Mouse (Mus musculus) forebrain, embryonic 10.5 days (tissue): Measurements from ENCODE around the gene Reg1. TPM values are rescaled to one million over a fixed set of nuclear protein-coding genes. Genes with fewer than 3 reads are reported as not detected.

Experiments used
- polyA plus RNA-seq: library from polyadenylated mRNA; unstranded; fragments of >200 nt; fragmentation: Nextera tagmentation; extraction: Ambion mirVana; gene quantifications from 2 replicates; pipeline ENCODE4 v1.2.1, GENCODE M21; 2016

The Reg1 gene
- polyA plus RNA-seq, 1 experiment from 2014 or later, result not detected

Other genes with a start within 250 kb of the Reg1 start
- gene Reg3b, start 52.1 kb upstream of the Reg1 start, polyA plus RNA-seq, result not detected in 2 replicates
- not detected in 2 replicates for gene Reg3d, start 43.8 kb upstream of the Reg1 start, polyA plus RNA-seq
- not detected in 2 replicates for gene Reg3a, start 42.0 kb upstream of the Reg1 start, polyA plus RNA-seq
- gene Reg2, start 27.1 kb upstream of the Reg1 start, polyA plus RNA-seq, result not detected in 2 replicates
- gene Reg3g, start 46.2 kb downstream of the Reg1 start, polyA plus RNA-seq, result not detected in 2 replicates